Mouse (Mus musculus): ENCODE measurements around the gene Alpk1. TPM values are rescaled to one million over a fixed set of nuclear protein-coding genes. Genes with fewer than 3 reads are reported as not detected.
A peak's percentile ranks its signal among the peaks of the same experiment; 100 is the strongest.

The Alpk1 gene
- polyA plus RNA-seq, 1 experiment: 1.8 TPM

DNA sequence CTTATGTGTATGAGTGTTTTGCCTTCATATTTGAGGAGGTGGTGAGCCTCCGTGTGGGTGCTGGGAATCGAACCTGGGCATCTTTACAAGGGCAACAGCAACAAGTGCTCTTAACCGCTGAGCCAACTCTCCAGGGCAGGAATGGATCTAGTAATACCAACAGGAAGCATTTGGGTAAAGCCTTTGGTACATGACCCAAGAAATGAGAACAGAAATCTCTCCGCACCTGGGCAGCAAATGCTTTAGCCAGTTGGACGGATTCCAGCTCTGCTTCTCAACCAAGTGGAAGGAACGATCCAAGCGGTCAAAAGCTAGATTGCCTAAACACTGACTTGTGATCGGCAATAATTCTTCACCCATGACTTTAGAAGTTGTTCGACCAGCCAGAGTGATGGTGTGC is 594 bp upstream of the Alpk1 start:
- 82% methylated on average over 9 of the region's 9 CpGs for WGBS
- Histone ChIP-seq H3K27me3 (ENCODE audit: control insufficient read depth, insufficient read depth, low read length) (no peaks in the 10 kb centered on the region), H3K36me3 (ENCODE audit: control insufficient read depth, insufficient read depth, low read length) (no peaks in the 10 kb centered on the region), H3K4me3 (ENCODE audit: low read depth, low read length) (no peak overlapping the region), H3K4me1 (ENCODE audit: control insufficient read depth, insufficient read depth, insufficient read length, low read length) (peaks cover 5% of the 10 kb centered on the region; the same call in 1 of the 2 replicates), H3K27ac (ENCODE audit: insufficient read depth, low read depth, low read length) (peak overlapping the region; percentile 25)
- no peak for TF ChIP-seq POLR2A (IDR thresholded peaks at IDR 0.05; ENCODE audit: low read depth, low read length)
- no peak for TF ChIP-seq CTCF (IDR thresholded peaks at IDR 0.05; ENCODE audit: extremely low read depth, insufficient read length, insufficient replicate concordance, low read depth, low read length)

DNA sequence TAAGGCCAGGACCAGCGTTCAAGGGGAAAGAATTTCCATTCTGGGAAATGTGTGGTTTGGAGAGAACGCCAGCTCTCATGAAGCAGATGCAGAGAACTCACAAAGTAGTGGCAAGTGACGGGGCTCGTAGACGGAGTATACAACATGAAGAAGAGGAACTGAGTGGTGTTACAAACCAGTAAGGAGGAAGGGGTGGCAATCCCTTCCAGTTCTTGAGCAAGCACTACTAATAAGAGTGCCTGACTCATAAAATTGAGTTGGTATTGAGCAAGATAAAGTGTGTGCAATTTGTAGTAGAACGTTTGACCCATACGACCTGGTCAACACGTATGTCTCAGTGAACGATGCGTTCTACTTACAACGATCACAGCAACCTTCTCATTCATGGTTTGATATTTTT is 11.2 kb downstream of the Alpk1 start:
- WGBS: 80% methylated on average over 11 of the region's 11 CpGs
- Histone ChIP-seq H3K27ac (ENCODE audit: insufficient read depth, low read depth, low read length) (no peak overlapping the region), H3K27me3 (ENCODE audit: control insufficient read depth, insufficient read depth, low read length) (no peaks in the 10 kb centered on the region), H3K4me1 (ENCODE audit: control insufficient read depth, insufficient read depth, insufficient read length, low read length) (no peaks in the 10 kb centered on the region), H3K4me3 (ENCODE audit: low read depth, low read length) (no peak overlapping the region), H3K36me3 (ENCODE audit: control insufficient read depth, insufficient read depth, low read length) (no peaks in the 10 kb centered on the region)
- no peak for TF ChIP-seq POLR2A (IDR thresholded peaks at IDR 0.05; ENCODE audit: low read depth, low read length)
- TF ChIP-seq CTCF (IDR thresholded peaks at IDR 0.05; ENCODE audit: extremely low read depth, insufficient read length, insufficient replicate concordance, low read depth, low read length): no peak

GRCm38 (mm10) chr3:127765971-127766370 is 14.4 kb downstream of the Alpk1 start:
- Histone ChIP-seq H3K27ac (ENCODE audit: insufficient read depth, low read depth, low read length) (no peak overlapping the region), H3K36me3 (ENCODE audit: control insufficient read depth, insufficient read depth, low read length) (no peaks in the 10 kb centered on the region), H3K27me3 (ENCODE audit: control insufficient read depth, insufficient read depth, low read length) (no peaks in the 10 kb centered on the region), H3K4me1 (ENCODE audit: control insufficient read depth, insufficient read depth, insufficient read length, low read length) (no peaks in the 10 kb centered on the region), H3K4me3 (ENCODE audit: low read depth, low read length) (no peak overlapping the region)
- no peak for TF ChIP-seq POLR2A (IDR thresholded peaks at IDR 0.05; ENCODE audit: low read depth, low read length)
- WGBS: 84% methylated on average over 3 of the region's 3 CpGs

- no peaks in the 10 kb centered on the region for H3K36me3 ChIP-seq (ENCODE audit: control insufficient read depth, insufficient read depth, low read length)
Observed at GRCm38 (mm10) chr3:127764541-127764940, 15.8 kb downstream of the Alpk1 start.

GRCm38 (mm10) chr3:127763076-127763612 is 17.2 kb downstream of the Alpk1 start:
- Histone ChIP-seq H3K27ac (ENCODE audit: insufficient read depth, low read depth, low read length) (no peak overlapping the region), H3K4me1 (ENCODE audit: control insufficient read depth, insufficient read depth, insufficient read length, low read length) (no peaks in the 10 kb centered on the region), H3K36me3 (ENCODE audit: control insufficient read depth, insufficient read depth, low read length) (no peaks in the 10 kb centered on the region), H3K4me3 (ENCODE audit: low read depth, low read length) (no peak overlapping the region), H3K27me3 (ENCODE audit: control insufficient read depth, insufficient read depth, low read length) (no peaks in the 10 kb centered on the region)
- 20% methylated on average over 7 of the region's 7 CpGs for WGBS
- TF ChIP-seq POLR2A (IDR thresholded peaks at IDR 0.05; ENCODE audit: low read depth, low read length) (no peak), CTCF (IDR thresholded peaks at IDR 0.05; ENCODE audit: extremely low read depth, insufficient read length, insufficient replicate concordance, low read depth, low read length) (peak; percentile 68; the same call in 1 of the 2 replicates)

More at GRCm38 (mm10) chr3:127764541-127764940, 15.8 kb downstream of the Alpk1 start:
- Histone ChIP-seq H3K27ac (ENCODE audit: insufficient read depth, low read depth, low read length) (no peak overlapping the region), H3K27me3 (ENCODE audit: control insufficient read depth, insufficient read depth, low read length) (no peaks in the 10 kb centered on the region), H3K4me1 (ENCODE audit: control insufficient read depth, insufficient read depth, insufficient read length, low read length) (no peaks in the 10 kb centered on the region), H3K4me3 (ENCODE audit: low read depth, low read length) (no peak overlapping the region)
- TF ChIP-seq POLR2A (IDR thresholded peaks at IDR 0.05; ENCODE audit: low read depth, low read length) (no peak), CTCF (IDR thresholded peaks at IDR 0.05; ENCODE audit: extremely low read depth, insufficient read length, insufficient replicate concordance, low read depth, low read length) (no peak)
- WGBS: 84% methylated on average over 5 of the region's 5 CpGs

GRCm38 (mm10) chr3:127762403-127762802 is 17.9 kb downstream of the Alpk1 start:
- Histone ChIP-seq H3K27me3 (ENCODE audit: control insufficient read depth, insufficient read depth, low read length) (no peaks in the 10 kb centered on the region), H3K27ac (ENCODE audit: insufficient read depth, low read depth, low read length) (no peak overlapping the region), H3K4me3 (ENCODE audit: low read depth, low read length) (no peak overlapping the region), H3K4me1 (ENCODE audit: control insufficient read depth, insufficient read depth, insufficient read length, low read length) (no peaks in the 10 kb centered on the region), H3K36me3 (ENCODE audit: control insufficient read depth, insufficient read depth, low read length) (no peaks in the 10 kb centered on the region)
- 81% methylated on average over 8 of the region's 8 CpGs for WGBS
- no peak for TF ChIP-seq POLR2A (IDR thresholded peaks at IDR 0.05; ENCODE audit: low read depth, low read length)
- TF ChIP-seq CTCF (IDR thresholded peaks at IDR 0.05; ENCODE audit: extremely low read depth, insufficient read length, insufficient replicate concordance, low read depth, low read length): no peak

- Histone ChIP-seq H3K4me1 (ENCODE audit: control insufficient read depth, insufficient read depth, insufficient read length, low read length) (no peaks in the 10 kb centered on the region), H3K4me3 (ENCODE audit: low read depth, low read length) (no peak overlapping the region), H3K27me3 (ENCODE audit: control insufficient read depth, insufficient read depth, low read length) (no peaks in the 10 kb centered on the region), H3K27ac (ENCODE audit: insufficient read depth, low read depth, low read length) (no peak overlapping the region), H3K36me3 (ENCODE audit: control insufficient read depth, insufficient read depth, low read length) (peaks cover 4% of the 10 kb centered on the region; the same call in 1 of the 2 replicates)
- TF ChIP-seq CTCF (IDR thresholded peaks at IDR 0.05; ENCODE audit: extremely low read depth, insufficient read length, insufficient replicate concordance, low read depth, low read length) (no peak), POLR2A (IDR thresholded peaks at IDR 0.05; ENCODE audit: low read depth, low read length) (no peak)
- WGBS: 22% methylated on average over 8 of the region's 8 CpGs
Observed at GRCm38 (mm10) chr3:127759212-127759611, 21.1 kb downstream of the Alpk1 start.
